Mouse (Mus musculus): ENCODE measurements at regions not wholly inside any gene's neighbourhood (a gene's known extent, or its start where the extent isn't known, plus 50 kb on each side); places are given as distances from the start of the nearest gene placed in this dataset.

DNA sequence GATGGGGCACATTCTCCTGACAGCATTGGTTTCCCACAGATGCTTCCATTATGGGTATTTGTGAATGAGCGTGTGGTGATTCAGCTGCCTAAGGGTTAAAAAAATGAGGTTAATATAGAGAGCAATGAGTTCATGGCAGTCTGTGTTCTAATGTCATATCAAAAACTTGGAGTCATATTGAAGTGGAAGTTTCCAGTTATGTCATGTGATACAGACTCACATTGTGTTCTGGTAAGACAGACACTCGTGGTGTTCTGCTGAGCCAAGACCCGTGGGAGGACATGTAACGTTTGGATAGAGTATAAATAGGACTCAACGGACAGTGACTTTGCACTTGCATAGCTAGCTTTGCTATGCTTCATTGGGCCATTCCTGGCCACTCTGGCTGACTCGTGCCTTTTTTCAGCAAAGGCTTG lies 770.7 kb upstream of the Grm7 start:
- TF ChIP-seq POLR2A (IDR thresholded peaks at IDR 0.05; ENCODE audit: insufficient read length, low read depth) (peak; percentile 79), CEBPB (IDR thresholded peaks at IDR 0.05; ENCODE audit: insufficient read depth, poor library complexity, severe bottlenecking) (no peak), MAX (IDR thresholded peaks at IDR 0.05; ENCODE audit: low read depth) (no peak), TCF12 (IDR thresholded peaks at IDR 0.05; ENCODE audit: insufficient read depth, poor library complexity, severe bottlenecking) (no peak), E2F4 (IDR thresholded peaks at IDR 0.05; ENCODE audit: insufficient read depth) (no peak), SRF (IDR thresholded peaks at IDR 0.05; ENCODE audit: control insufficient read depth, insufficient read length, low read depth) (no peak), MYOG (IDR thresholded peaks at IDR 0.05; ENCODE audit: control insufficient read depth in 1 of 3, insufficient read depth in 1 of 3, insufficient read length in 2 of 3, low read depth in 2 of 3) (no peak), REST (IDR thresholded peaks at IDR 0.05; ENCODE audit: insufficient read depth, insufficient read length) (no peak), TCF3 (IDR thresholded peaks at IDR 0.05; ENCODE audit: insufficient read length, low read depth) (no peak), MYOD1 (IDR thresholded peaks at IDR 0.05; ENCODE audit: control insufficient read depth in 1 of 3, insufficient read length in 2 of 3, low read depth in 2 of 3) (no peak), POLR2AphosphoS2 (IDR thresholded peaks at IDR 0.05; ENCODE audit: insufficient read length, low read depth) (peak; percentile 78)

All from myocyte (in vitro differentiated cells).